Comparison of ENCODE assay signal across 10 mouse cellular contexts in genomic region chr11:98707401-98708281, GRCm38 (mm10). TPM values are rescaled to one million over a fixed set of nuclear protein-coding genes. Genes with fewer than 3 reads are reported as not detected.
DNase-seq lines count a peak whose midpoint lies in the region; ATAC-seq and TF ChIP-seq lines count a peak whose summit lies in the region.
"Had no signal": no experiment of that assay in that cellular context is flagged by ENCODE, and none has a peak within 500 bp of the region (broad histone marks: within the 10 kb centered on the region; RNA-seq: fewer than 3 reads in every experiment).

No protein-coding gene starts in this region.

- WGBS in limb, embryonic 14.5 days, result 82% methylated on average over 22 of the region's 22 CpGs
- WGBS in stomach, embryonic 16.5 days, result 75% methylated on average over 22 of the region's 22 CpGs
- WGBS in forebrain, embryonic 12.5 days, result 90% methylated on average over 22 of the region's 22 CpGs

- H3K27me3 ChIP-seq in limb, embryonic 14.5 days (ENCODE audit: control insufficient read depth, insufficient read depth, low read length), result no peaks in the 10 kb centered on the region
- no peaks in the 10 kb centered on the region for H3K27me3 ChIP-seq in stomach, embryonic 16.5 days (ENCODE audit: control insufficient read depth, insufficient read depth, low read length)
- H3K27me3 ChIP-seq in forebrain, embryonic 12.5 days, result no peaks in the 10 kb centered on the region
- H3K27me3 ChIP-seq: hindbrain, embryonic 15.5 days had no signal

- no peak for ATAC-seq in limb, embryonic 14.5 days (ENCODE audit: low FRiP score, low read depth)
- peak; percentile 51; the same call in 1 of the 2 replicates for ATAC-seq in stomach, embryonic 16.5 days (ENCODE audit: insufficient read depth, low FRiP score)
- ATAC-seq in forebrain, embryonic 12.5 days (ENCODE audit: low FRiP score), result no peak
- ATAC-seq in monocyte, adult 5-6 weeks (replicated peaks; ENCODE audit: insufficient number of reproducible peaks, low FRiP score, low TSS enrichment, poor library complexity, severe bottlenecking), result no peak

- no peak overlapping the region for H3K4me2 ChIP-seq in limb, embryonic 14.5 days (replicated peaks; ENCODE audit: low read depth, low read length, severe bottlenecking)
- H3K4me2 ChIP-seq in stomach, embryonic 16.5 days (ENCODE audit: low read depth, low read length), result no peak overlapping the region
- H3K4me2 ChIP-seq in forebrain, embryonic 12.5 days, result no peak overlapping the region
- H3K4me2 ChIP-seq: hindbrain, embryonic 15.5 days had no signal

- intact Hi-C loops in heart, postnatal 10 days (cut with DNase I), result no loop called here

- H3K4me1 ChIP-seq in limb, embryonic 14.5 days (ENCODE audit: control insufficient read depth, insufficient read depth, low read length), result peaks cover 9% of the 10 kb centered on the region; the same call in 1 of the 2 replicates
- peaks cover 26% of the 10 kb centered on the region for H3K4me1 ChIP-seq in stomach, embryonic 16.5 days (ENCODE audit: control insufficient read depth, insufficient read depth, low read length)
- no peaks in the 10 kb centered on the region for H3K4me1 ChIP-seq in forebrain, embryonic 12.5 days
- H3K4me1 ChIP-seq: hindbrain, embryonic 15.5 days had no signal

- peak; percentile 53 for DNase-seq in ovary, adult 18-20 months (ENCODE audit: low spot score)
- no peak for DNase-seq in ovary, postnatal 10 days (ENCODE audit: low spot score)
- DNase-seq in heart, postnatal 10 days, result peak; percentile 77 to 84
- peak; percentile 56 for DNase-seq in limb, embryonic 14.5 days (ENCODE audit: low spot score)
- no peak for DNase-seq in thymus, postnatal 25 days
- DNase-seq: thymus, adult 2 months had no signal

- no peak overlapping the region for H3K9ac ChIP-seq in limb, embryonic 14.5 days (ENCODE audit: low read depth, low read length, severe bottlenecking)
- 0 out of 2 replicates have a peak overlapping the region, but pooled peaks have one; percentile 21 for H3K9ac ChIP-seq in stomach, embryonic 16.5 days (ENCODE audit: low read length)
- H3K9ac ChIP-seq in forebrain, embryonic 12.5 days, result no peak overlapping the region
- H3K9ac ChIP-seq: hindbrain, embryonic 15.5 days had no signal

- TF ChIP-seq POLR2A in limb, embryonic 14.5 days (IDR thresholded peaks at IDR 0.05; ENCODE audit: borderline replicate concordance, extremely low read depth, insufficient read depth, insufficient read length), result no peak

- H3K4me3 ChIP-seq in limb, embryonic 14.5 days (replicated peaks; ENCODE audit: low read length), result no peak overlapping the region
- no peak overlapping the region for H3K4me3 ChIP-seq in stomach, embryonic 16.5 days (replicated peaks; ENCODE audit: low read length)
- no peak overlapping the region for H3K4me3 ChIP-seq in forebrain, embryonic 12.5 days (replicated peaks)
- H3K4me3 ChIP-seq: hindbrain, embryonic 15.5 days had no signal

- no peaks in the 10 kb centered on the region for H3K9me3 ChIP-seq in limb, embryonic 14.5 days (ENCODE audit: control insufficient read depth, low read length)
- H3K9me3 ChIP-seq in stomach, embryonic 16.5 days (replicated peaks; ENCODE audit: control insufficient read depth, low read length), result no peaks in the 10 kb centered on the region
- H3K9me3 ChIP-seq in forebrain, embryonic 12.5 days, result no peaks in the 10 kb centered on the region
- H3K9me3 ChIP-seq: hindbrain, embryonic 15.5 days had no signal

- no peak overlapping the region for H3K27ac ChIP-seq in limb, embryonic 14.5 days (replicated peaks; ENCODE audit: low read depth, low read length)
- H3K27ac ChIP-seq in stomach, embryonic 16.5 days (ENCODE audit: low read length), result peak overlapping the region; percentile 48
- no peak overlapping the region for H3K27ac ChIP-seq in forebrain, embryonic 12.5 days
- H3K27ac ChIP-seq: hindbrain, embryonic 15.5 days had no signal

- H3K36me3 ChIP-seq in limb, embryonic 14.5 days (ENCODE audit: control insufficient read depth, insufficient read depth, low read length), result peaks cover 74% of the 10 kb centered on the region
- H3K36me3 ChIP-seq in stomach, embryonic 16.5 days (ENCODE audit: control insufficient read depth, insufficient read depth, low read length), result peaks cover 23% of the 10 kb centered on the region; the same call in 1 of the 2 replicates
- peaks cover 82% of the 10 kb centered on the region for H3K36me3 ChIP-seq in forebrain, embryonic 12.5 days (replicated peaks)

RNA-seq across cellular contexts. Expression of gene Csf3, which starts 6.6 kb away (rescaled TPM):
- not detected for total RNA-seq in heart, postnatal 10 days (2021)
- polyA plus RNA-seq in limb, embryonic 14.5 days (2012; rRNA removed), result 0.11 TPM in 1 of 2 replicates, not detected in the other
- polyA plus RNA-seq in limb, embryonic 14.5 days (2014; fragmentation: Nextera tagmentation; extraction: Ambion mirVana), result not detected in 2 replicates
- not detected in 2 replicates for polyA plus RNA-seq in stomach, embryonic 16.5 days (2015; fragmentation: Nextera tagmentation; extraction: Ambion mirVana)
- 0.14 TPM in 1 of 2 replicates, not detected in the other for polyA plus RNA-seq in forebrain, embryonic 12.5 days (2016; fragmentation: Nextera tagmentation; extraction: Ambion mirVana)
- not detected in 3 replicates for total RNA-seq in monocyte, adult 5-6 weeks (2017)
- polyA plus RNA-seq: hindbrain, embryonic 15.5 days had no signal

RNA-seq across cellular contexts. Expression of gene Med24, which starts 21.6 kb away (rescaled TPM):
- 10 to 100 TPM; 44.9 to 52.1 TPM for total RNA-seq in heart, postnatal 10 days (2021)
- polyA plus RNA-seq in limb, embryonic 14.5 days (2012; rRNA removed), result 83.4 and 104 TPM in 2 replicates
- 43.9 and 48.3 TPM in 2 replicates for polyA plus RNA-seq in limb, embryonic 14.5 days (2014; fragmentation: Nextera tagmentation; extraction: Ambion mirVana)
- polyA plus RNA-seq in stomach, embryonic 16.5 days (2015; fragmentation: Nextera tagmentation; extraction: Ambion mirVana), result 42.2 and 44.2 TPM in 2 replicates
- 88.1 and 95.0 TPM in 2 replicates for polyA plus RNA-seq in forebrain, embryonic 12.5 days (2016; fragmentation: Nextera tagmentation; extraction: Ambion mirVana)
- 10.9 to 25.7 TPM (median 22.4 TPM) in 3 replicates for total RNA-seq in monocyte, adult 5-6 weeks (2017)

RNA-seq across cellular contexts. Expression of gene Psmd3, which starts 25.3 kb away (rescaled TPM):
- total RNA-seq in heart, postnatal 10 days (2021), result 100 to 1,000 TPM; 131 to 132 TPM
- polyA plus RNA-seq in limb, embryonic 14.5 days (2012; rRNA removed), result 208 and 228 TPM in 2 replicates
- 141 and 145 TPM in 2 replicates for polyA plus RNA-seq in limb, embryonic 14.5 days (2014; fragmentation: Nextera tagmentation; extraction: Ambion mirVana)
- polyA plus RNA-seq in stomach, embryonic 16.5 days (2015; fragmentation: Nextera tagmentation; extraction: Ambion mirVana), result 147 and 157 TPM in 2 replicates
- 234 and 239 TPM in 2 replicates for polyA plus RNA-seq in forebrain, embryonic 12.5 days (2016; fragmentation: Nextera tagmentation; extraction: Ambion mirVana)
- 37.4 to 50.9 TPM (median 37.8 TPM) in 3 replicates for total RNA-seq in monocyte, adult 5-6 weeks (2017)

RNA-seq across cellular contexts. Expression of gene Thra, which starts 32.8 kb away (rescaled TPM):
- 100 to 1,000 TPM; 172 to 190 TPM for total RNA-seq in heart, postnatal 10 days (2021)
- polyA plus RNA-seq in limb, embryonic 14.5 days (2012; rRNA removed), result 149 and 157 TPM in 2 replicates
- 55.9 and 63.2 TPM in 2 replicates for polyA plus RNA-seq in limb, embryonic 14.5 days (2014; fragmentation: Nextera tagmentation; extraction: Ambion mirVana)
- polyA plus RNA-seq in stomach, embryonic 16.5 days (2015; fragmentation: Nextera tagmentation; extraction: Ambion mirVana), result 32.9 and 37.8 TPM in 2 replicates
- polyA plus RNA-seq in forebrain, embryonic 12.5 days (2016; fragmentation: Nextera tagmentation; extraction: Ambion mirVana), result 53.4 and 59.8 TPM in 2 replicates
- total RNA-seq in monocyte, adult 5-6 weeks (2017), result 3.4 to 5.4 TPM (median 4.3 TPM) in 3 replicates

RNA-seq across cellular contexts. Expression of gene Gsdma, which starts 43.5 kb away (rescaled TPM):
- not detected for total RNA-seq in heart, postnatal 10 days (2021)
- 0.14 and 0.16 TPM in 2 replicates for polyA plus RNA-seq in limb, embryonic 14.5 days (2012; rRNA removed)
- polyA plus RNA-seq in limb, embryonic 14.5 days (2014; fragmentation: Nextera tagmentation; extraction: Ambion mirVana), result 0.47 and 0.55 TPM in 2 replicates
- 3.7 and 8.3 TPM in 2 replicates for polyA plus RNA-seq in stomach, embryonic 16.5 days (2015; fragmentation: Nextera tagmentation; extraction: Ambion mirVana)
- polyA plus RNA-seq in forebrain, embryonic 12.5 days (2016; fragmentation: Nextera tagmentation; extraction: Ambion mirVana), result not detected in 2 replicates
- not detected in 3 replicates for total RNA-seq in monocyte, adult 5-6 weeks (2017)
- polyA plus RNA-seq: hindbrain, embryonic 15.5 days had no signal

Comparison
In these comparisons a context has a peak if more than half of its experiments do, and no peak if none do; other contexts are left out.
1. DNase-seq: peak in ovary, adult 18-20 months (single experiment), heart, postnatal 10 days (2 of 2) and limb, embryonic 14.5 days (single experiment); none in ovary, postnatal 10 days (single experiment) and thymus, postnatal 25 days (single experiment).